Mouse (Mus musculus): Measurements from ENCODE around the gene Rph3al. TPM values are rescaled to one million over a fixed set of nuclear protein-coding genes. Genes with fewer than 3 reads are reported as not detected.
A peak's percentile ranks its signal among the peaks of the same experiment; 100 is the strongest.

Rph3al gene
- total RNA-seq, 2 experiments from 2014 or later = 14.5 to 14.8 TPM

- DNase-seq = no peak
Measured at GRCm38 (mm10) chr11:75950459-75950858, 12.2 kb upstream of the Rph3al start.

DNA sequence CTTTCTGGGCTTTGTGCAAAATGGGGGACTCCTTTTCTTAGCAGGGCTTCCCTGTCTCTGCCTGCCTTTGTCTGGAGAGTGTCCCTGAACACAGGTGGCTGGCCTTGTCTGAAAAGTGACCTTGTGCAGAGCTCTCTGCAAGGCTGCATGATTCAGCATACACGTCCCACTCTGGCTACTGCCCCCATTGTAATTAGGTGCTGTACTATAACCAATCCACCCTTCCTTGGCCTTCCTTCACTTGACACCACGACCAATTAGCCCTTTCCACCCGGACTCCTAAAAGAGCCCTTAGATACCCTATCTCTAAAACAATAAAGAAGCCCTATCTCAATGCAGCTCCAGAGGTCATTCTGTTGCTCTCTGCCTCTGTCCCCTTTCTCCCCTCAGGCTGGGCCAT is 10.6 kb upstream of the Rph3al start:
- DNase-seq = peak; percentile 73 to 78

GRCm38 (mm10) chr11:75947223-75947622 is 9.0 kb upstream of the Rph3al start:
- peak; percentile 59 to 70 for DNase-seq

DNA sequence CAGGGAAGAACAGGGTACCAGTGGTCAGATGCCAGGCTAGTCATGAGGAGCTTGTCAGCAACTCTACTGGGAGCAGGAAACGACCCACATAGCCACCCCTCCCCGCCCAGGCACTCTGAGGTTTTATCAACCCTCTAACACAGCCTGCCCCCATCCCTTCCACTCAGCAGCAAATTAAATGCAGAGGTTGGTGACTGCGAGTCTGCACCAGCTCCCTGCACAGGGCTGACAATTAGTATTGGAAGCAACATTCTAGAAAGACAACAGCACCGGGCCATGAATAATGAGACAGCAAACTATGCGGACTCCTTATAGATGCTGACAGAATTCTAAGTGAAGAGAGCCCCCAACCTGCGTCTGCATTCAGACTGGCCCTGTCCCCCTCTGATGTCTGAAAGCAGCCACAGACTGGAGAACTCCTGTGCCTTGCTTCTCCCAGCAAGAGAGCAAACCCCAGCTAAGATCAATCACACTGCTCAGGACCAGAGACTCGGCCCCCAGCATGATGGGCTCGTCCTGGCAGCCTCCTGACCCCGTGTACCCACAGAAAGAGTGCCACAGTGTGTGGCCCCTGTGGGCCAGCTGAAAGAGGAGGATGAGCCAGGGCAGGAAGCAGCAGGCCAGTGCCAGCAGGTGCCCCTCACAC is 7.7 kb upstream of the Rph3al start:
- DNase-seq = no peak

- DNase-seq = peak; percentile 54 to 57
Measured at GRCm38 (mm10) chr11:75937370-75937871, 808 bp downstream of the Rph3al start.

DNA sequence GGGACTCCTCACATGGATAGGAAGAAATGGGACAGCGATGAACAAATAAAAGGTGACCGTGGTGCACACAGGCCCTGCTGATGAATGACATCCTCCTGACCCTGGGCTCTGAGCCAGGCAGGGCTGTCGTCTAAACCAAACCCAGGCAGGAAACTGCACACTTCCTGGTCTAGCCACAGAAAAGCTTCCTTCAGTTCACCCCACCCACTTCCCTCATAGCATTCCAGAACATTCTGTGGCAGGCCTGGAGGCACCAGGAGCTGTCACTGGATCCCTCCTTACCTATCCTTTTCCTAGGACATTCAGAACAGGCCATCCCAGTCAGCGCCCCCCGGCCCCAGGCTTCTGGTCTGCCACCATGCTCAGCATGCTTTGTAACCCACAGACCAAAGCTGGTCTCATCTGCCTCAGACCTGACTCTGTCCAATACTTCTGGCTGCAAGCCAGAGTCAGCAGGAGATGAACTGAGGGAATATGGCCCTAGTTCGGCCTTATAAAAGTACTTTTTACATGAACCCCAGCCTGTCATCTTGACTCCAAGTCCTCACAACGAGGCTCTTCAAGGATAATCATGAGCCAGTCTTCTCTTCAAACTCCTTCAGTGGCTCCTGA is 2.3 kb downstream of the Rph3al start:
- DNase-seq = peak; percentile 92 to 93

GRCm38 (mm10) chr11:75934425-75934824 is 3.8 kb downstream of the Rph3al start:
- no peak for DNase-seq

DNA sequence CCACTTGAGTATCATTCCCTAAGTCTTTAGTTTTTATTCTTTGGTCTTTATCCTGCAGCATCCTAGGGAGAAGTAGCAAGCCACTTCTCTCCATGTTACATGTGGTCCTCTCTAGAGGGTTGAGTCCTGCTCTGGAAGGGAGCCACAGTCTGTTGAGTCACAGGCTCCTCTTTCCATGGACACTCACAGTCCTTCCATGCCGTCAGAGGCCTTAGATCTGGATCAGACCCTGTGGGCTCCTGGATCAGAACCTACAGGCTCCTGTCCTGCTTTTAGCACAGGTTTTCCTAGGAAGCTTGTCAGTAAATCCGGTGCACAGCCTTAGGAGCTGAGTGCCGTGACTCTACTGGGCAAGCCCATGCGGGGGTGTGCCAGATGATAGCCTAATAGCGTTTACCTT is 4.9 kb downstream of the Rph3al start:
- DNase-seq = peak; percentile 65 to 70

DNA sequence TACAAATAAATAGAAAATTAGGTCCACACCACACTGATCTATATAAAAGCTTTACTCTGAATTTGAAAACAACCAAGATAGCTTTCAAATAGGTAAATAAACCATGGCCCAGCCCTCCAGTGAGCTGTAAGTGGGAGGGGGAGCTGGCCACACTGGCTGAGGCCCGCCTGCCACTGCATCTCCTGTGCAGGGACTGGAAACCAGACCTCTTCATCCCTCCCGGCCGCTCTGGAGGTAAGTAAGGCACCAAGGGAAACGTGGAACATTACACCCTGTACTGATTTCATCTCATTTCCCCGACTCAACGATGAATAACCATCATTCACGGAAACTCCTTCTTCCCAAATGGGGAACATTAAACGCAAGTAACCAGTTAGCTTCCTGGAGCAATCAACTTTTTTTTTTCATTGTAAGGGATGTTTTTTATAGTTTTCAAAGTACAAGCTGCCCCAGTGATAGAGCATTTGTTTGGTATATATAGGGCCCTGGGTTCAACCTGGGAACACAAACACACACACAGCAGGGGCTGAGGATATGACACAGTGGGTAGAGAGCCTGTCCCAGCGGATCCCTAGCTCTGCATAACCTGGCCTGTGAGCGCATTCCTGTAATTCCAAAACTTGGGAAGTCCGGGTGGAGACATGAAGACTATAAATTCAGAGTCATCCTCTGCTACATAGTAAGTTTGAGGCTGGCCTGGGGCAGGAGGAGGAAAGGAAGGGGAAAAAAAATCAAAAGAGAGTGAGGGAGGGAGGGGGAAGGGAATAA is 7.1 kb downstream of the Rph3al start:
- no peak for DNase-seq

DNA sequence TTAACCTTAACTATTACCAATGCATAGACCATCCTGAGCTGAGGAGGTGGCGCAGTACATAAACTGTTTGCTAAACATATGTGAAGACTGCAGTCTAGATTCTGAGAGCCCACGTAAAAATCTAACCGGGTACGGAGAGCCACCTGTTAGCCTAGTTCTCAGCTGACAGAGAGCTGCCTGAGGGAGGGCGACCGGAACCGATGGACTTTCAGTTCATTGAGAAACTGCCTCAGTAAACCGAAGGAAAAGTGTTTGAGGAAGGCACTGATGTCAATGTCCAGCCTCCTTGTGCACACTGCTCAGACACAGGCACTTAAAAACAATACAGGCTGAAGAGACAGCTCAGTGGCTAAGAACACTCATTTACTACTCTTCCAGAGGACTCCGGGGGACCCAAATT is 8.0 kb downstream of the Rph3al start:
- no peak for DNase-seq

GRCm38 (mm10) chr11:75927881-75928280 is 10.3 kb downstream of the Rph3al start:
- DNase-seq = no peak

GRCm38 (mm10) chr11:75926431-75927312 is 11.6 kb downstream of the Rph3al start:
- peak in 1 of 2 experiments; percentile 47 for DNase-seq

DNA sequence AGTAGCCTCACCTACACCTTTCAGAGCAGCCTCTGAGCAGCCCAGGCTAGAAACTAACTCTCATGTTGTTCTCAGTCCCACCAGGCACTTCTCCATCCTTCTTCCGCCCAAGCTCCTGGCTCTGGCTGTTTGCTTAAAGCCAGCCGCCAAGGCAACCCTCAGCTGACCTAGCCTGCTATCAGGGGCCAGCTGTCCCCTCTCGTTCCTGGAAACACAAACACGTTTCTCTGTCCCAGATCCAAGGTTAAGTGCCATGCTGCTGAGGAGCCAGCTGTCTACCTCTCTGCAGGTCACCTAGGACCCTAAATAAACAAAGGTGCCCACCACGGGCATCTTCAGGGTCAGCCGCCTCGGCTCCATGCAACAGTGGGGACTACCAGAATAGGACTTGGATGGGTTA is 12.4 kb downstream of the Rph3al start:
- DNase-seq = no peak

DNA sequence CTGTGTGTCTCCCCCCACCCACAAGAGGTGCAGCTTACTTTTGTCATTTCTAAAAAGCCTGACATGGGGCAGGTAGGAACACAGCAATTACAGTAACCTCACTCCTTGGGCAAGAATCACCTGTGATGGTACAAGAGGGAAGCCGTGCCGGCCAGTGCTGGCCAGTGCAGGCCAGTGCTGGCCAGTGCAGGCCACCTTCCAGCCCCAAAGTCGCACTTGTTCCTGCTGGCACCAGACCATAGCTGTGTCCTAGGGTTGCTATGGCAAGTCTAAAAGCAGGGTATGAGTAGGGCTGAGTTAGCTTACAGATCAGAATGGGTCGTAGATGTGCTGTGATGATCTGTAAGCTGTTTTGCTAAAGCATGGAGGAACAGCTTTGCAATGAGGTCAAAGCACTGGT is 15.5 kb downstream of the Rph3al start:
- DNase-seq = no peak

DNA sequence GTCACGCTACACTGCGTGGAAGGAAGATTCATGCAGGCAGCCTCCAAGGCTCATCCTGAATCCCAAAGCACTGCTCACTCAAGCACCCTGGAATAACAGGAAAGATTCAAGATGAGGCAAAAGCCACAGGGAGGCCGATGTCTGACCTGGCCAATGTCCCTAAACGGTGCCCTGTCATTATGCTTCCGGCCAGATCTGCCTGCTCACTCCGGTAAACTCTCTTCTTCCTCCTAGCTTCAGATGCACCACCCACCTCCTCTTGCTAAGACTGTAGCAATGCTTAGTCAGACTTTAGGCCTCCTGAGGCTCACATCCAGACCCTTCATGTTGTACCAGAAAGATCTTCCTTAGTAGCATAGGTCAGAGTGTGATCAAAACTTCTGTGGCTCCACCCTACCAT is 19.1 kb downstream of the Rph3al start:
- no peak for DNase-seq

DNA sequence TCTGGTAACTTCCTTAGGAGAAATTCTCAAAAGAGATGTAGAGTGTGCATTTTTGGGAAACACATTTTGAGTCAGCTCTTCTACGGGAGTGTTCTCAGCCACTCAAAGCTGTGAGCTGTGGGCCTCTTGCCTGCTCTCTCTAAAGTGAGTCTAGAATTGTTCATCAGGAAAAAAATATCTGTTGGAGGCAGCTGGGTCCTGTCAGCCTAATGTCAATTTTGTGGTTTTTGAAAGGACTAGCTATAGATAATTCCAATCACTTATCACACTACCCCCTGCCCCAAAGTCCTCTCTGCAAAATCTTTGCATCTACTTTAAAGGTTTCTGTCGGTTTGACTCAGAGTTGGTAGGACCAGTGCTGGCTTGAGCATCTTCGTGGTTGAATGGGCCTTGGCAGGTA is 20.9 kb downstream of the Rph3al start:
- DNase-seq = no peak

- peak; percentile 85 to 86 for DNase-seq
Measured at GRCm38 (mm10) chr11:75913953-75914352, 24.3 kb downstream of the Rph3al start.

GRCm38 (mm10) chr11:75912944-75913657 is 25.1 kb downstream of the Rph3al start:
- peak; percentile 81 to 89 for DNase-seq

GRCm38 (mm10) chr11:75911962-75912361 is 26.3 kb downstream of the Rph3al start:
- no peak for DNase-seq

- peak in 1 of 2 experiments; percentile 27 for DNase-seq
Measured at GRCm38 (mm10) chr11:75909702-75910429, 28.4 kb downstream of the Rph3al start.

GRCm38 (mm10) chr11:75907406-75907805 is 30.8 kb downstream of the Rph3al start:
- DNase-seq = no peak

All from adrenal gland, postnatal 36 days (tissue).